Mouse (Mus musculus): ENCODE data around the gene Armh3.

- TF ChIP-seq CTCF (conservative IDR thresholded peaks at IDR 0.05; ENCODE audit: low read length) (no peak), NANOG (IDR thresholded peaks at IDR 0.05; ENCODE audit: borderline replicate concordance, low read length) (no peak), POU5F1 (IDR thresholded peaks at IDR 0.05; ENCODE audit: borderline replicate concordance, low read length) (no peak)
Measured at GRCm38 (mm10) chr19:45771501-45771900, 226.8 kb downstream of the Armh3 start.
